Mouse (Mus musculus): ENCODE data around the gene Gm47841.

DNA sequence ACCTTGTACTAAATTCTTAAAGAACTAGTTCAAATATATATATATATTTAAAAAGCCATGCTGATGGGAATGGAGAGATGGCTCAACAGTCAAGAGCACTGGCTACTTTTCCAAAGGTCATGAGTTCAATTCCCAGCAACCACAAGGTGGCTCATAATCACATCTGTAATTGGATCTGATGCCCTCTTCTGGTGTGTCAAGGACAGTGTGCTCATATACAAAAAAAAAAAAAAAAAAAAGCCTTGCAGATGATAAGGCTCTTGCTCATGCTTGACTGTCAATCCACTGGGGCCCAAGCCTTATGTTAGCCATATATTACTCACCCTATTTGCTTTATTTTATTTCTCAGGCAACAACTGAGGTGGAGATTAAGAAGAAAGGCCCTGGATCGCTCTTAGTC, 45.5 kb downstream of the Gm47841 start:
- TF ChIP-seq CTCF (IDR thresholded peaks at IDR 0.05) (no peak), EP300 (IDR thresholded peaks at IDR 0.05) (no peak)
